Mouse (Mus musculus) olfactory bulb, adult 2 months (tissue): ENCODE results near the gene Sim1. TPM values are rescaled to one million over a fixed set of nuclear protein-coding genes. Genes with fewer than 3 reads are reported as not detected.

Source experiments
- H3K27ac ChIP-seq: fragments of 200-500 bp; 2 replicates; pipeline ENCODE4 v1.5.1; 2012; ENCODE audit warnings: low read depth, low read length; ENCODE audit not compliant: insufficient read depth
- H3K4me1 ChIP-seq: fragments of 200-500 bp; 2 replicates; pipeline ENCODE4 v1.6.1; 2012; ENCODE audit warnings: low read length; ENCODE audit not compliant: control insufficient read depth, insufficient read depth
- H3K4me3 ChIP-seq: fragments of 200-500 bp; 2 replicates; pipeline ENCODE4 v1.5.1; 2012; ENCODE audit warnings: mild to moderate bottlenecking, low read depth, low read length, moderate library complexity; ENCODE audit not compliant: insufficient read depth
- CTCF ChIP-seq: fragments of 200-500 bp; IDR thresholded peaks from 2 replicates; pipeline ENCODE4 v1.5.1; 2012; ENCODE audit warnings: low read depth, mild to moderate bottlenecking, low read length, moderate library complexity; ENCODE audit not compliant: insufficient read depth
- POLR2A ChIP-seq: fragments of 200-500 bp; IDR thresholded peaks from 2 replicates; pipeline ENCODE4 v1.6.1; 2012; ENCODE audit warnings: mild to moderate bottlenecking, low read depth, low read length, moderate library complexity; ENCODE audit not compliant: insufficient read depth
- WGBS: fragments of 180-500 bp; shearing (Covaris S2); methylation state at CpG from one replicate; pipeline ENCODE4 v1.1.7; 2018; 5-methylcytosine and 5-hydroxymethylcytosine counted together
- polyA plus RNA-seq: library from polyadenylated mRNA; stranded (reverse); fragments of >200 nt; gene quantifications from 2 replicates; pipeline ENCODE4 v1.2.4, GENCODE M21; 2012; ENCODE audit warnings: low replicate concordance; ENCODE audit not compliant: missing spikeins, insufficient read depth, insufficient read length

The Sim1 gene
- polyA plus RNA-seq, 1 experiment, result not detected

- no peak overlapping the region for H3K4me3 ChIP-seq
- no peak for TF ChIP-seq POLR2A
- H3K27ac ChIP-seq, result no peak overlapping the region
- WGBS, result 7% methylated on average over 16 of the region's 16 CpGs
- H3K4me1 ChIP-seq, result no peaks in the 10 kb centered on the region
These were observed 15.8 kb downstream of the Sim1 start for GRCm38 (mm10) chr10:50910400-50910799.

- Histone ChIP-seq H3K4me3 (no peak overlapping the region), H3K27ac (no peak overlapping the region), H3K4me1 (no peaks in the 10 kb centered on the region)
- no peak for TF ChIP-seq POLR2A
- no peak for TF ChIP-seq CTCF
- WGBS, result 5% methylated on average over 12 of the region's 12 CpGs
These were observed 16.4 kb downstream of the Sim1 start for GRCm38 (mm10) chr10:50910861-50911410.

DNA sequence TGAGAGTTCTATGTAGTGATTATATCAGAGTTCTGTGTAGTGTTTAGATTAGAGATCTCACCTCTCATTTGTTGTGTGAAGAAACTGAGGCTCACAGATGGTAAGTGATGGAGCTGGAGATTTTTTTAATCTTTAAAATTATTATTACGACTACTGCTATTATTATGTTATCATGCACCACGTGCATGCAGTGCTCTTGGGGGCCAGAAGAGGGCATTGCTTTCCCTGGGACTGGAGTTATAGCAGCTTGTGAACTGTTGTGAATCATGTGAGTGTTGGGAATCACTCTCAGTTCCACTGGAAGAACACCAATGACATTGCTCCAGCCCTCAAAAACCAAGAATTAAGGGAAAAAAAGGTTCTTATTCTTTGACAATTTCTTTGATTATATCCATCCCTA is 21.1 kb downstream of the Sim1 start:
- no peak overlapping the region for H3K27ac ChIP-seq
- no peak overlapping the region for H3K4me3 ChIP-seq
- H3K4me1 ChIP-seq, result no peaks in the 10 kb centered on the region
- whole genome bisulfite sequencing, result 55% methylated on average over 2 of the region's 2 CpGs
- TF ChIP-seq POLR2A, result no peak
- TF ChIP-seq CTCF, result no peak

GRCm38 (mm10) chr10:50929281-50929680 is 34.7 kb downstream of the Sim1 start:
- Histone ChIP-seq H3K4me1 (no peaks in the 10 kb centered on the region), H3K27ac (no peak overlapping the region), H3K4me3 (no peak overlapping the region)
- TF ChIP-seq POLR2A, result no peak
- no peak for TF ChIP-seq CTCF
- 46% methylated on average over 5 of the region's 5 CpGs for WGBS

- Histone ChIP-seq H3K4me1 (no peaks in the 10 kb centered on the region), H3K4me3 (no peak overlapping the region), H3K27ac (no peak overlapping the region)
- no peak for TF ChIP-seq CTCF
- no peak for TF ChIP-seq POLR2A
These were observed 41.1 kb downstream of the Sim1 start for GRCm38 (mm10) chr10:50935673-50936072.

GRCm38 (mm10) chr10:50973625-50974024 is 79.1 kb downstream of the Sim1 start:
- no peak overlapping the region for H3K27ac ChIP-seq
- WGBS, result 72% methylated on average over 1 of the region's 1 CpGs
- TF ChIP-seq POLR2A (no peak), CTCF (no peak)

GRCm38 (mm10) chr10:50981849-50982248 is 87.3 kb downstream of the Sim1 start:
- H3K4me1 ChIP-seq, result no peaks in the 10 kb centered on the region
- no peak overlapping the region for H3K27ac ChIP-seq
- no peak for TF ChIP-seq CTCF
- TF ChIP-seq POLR2A, result no peak
- H3K4me3 ChIP-seq, result no peak overlapping the region
- 94% methylated on average over 3 of the region's 3 CpGs for WGBS

More at GRCm38 (mm10) chr10:50973625-50974024, 79.1 kb downstream of the Sim1 start:
- Histone ChIP-seq H3K4me3 (no peak overlapping the region), H3K4me1 (no peaks in the 10 kb centered on the region)

DNA sequence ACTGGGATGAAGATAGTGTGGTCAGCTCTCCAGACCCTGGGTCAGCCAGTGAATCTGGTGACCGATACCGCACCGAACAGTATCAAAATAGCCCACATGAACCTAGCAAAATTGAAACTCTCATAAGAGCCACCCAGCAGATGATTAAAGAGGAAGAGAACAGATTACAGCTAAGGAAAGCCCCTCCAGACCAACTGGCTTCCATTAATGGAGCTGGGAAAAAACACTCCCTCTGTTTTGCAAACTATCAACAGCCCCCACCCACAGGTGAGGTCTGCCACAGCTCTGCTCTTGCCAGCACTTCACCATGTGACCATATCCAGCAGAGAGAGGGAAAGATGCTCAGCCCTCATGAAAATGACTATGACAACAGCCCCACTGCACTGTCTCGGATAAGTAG is 89.1 kb downstream of the Sim1 start:
- Histone ChIP-seq H3K27ac (no peak overlapping the region), H3K4me1 (no peaks in the 10 kb centered on the region), H3K4me3 (no peak overlapping the region)
- WGBS, result 96% methylated on average over 4 of the region's 4 CpGs
- TF ChIP-seq CTCF, result no peak
- no peak for TF ChIP-seq POLR2A

GRCm38 (mm10) chr10:51007798-51008197 is 113.2 kb downstream of the Sim1 start:
- WGBS, result 33% methylated on average over 3 of the region's 3 CpGs
- Histone ChIP-seq H3K27ac (no peak overlapping the region), H3K4me1 (no peaks in the 10 kb centered on the region), H3K4me3 (no peak overlapping the region)
- TF ChIP-seq POLR2A (no peak), CTCF (no peak)

DNA sequence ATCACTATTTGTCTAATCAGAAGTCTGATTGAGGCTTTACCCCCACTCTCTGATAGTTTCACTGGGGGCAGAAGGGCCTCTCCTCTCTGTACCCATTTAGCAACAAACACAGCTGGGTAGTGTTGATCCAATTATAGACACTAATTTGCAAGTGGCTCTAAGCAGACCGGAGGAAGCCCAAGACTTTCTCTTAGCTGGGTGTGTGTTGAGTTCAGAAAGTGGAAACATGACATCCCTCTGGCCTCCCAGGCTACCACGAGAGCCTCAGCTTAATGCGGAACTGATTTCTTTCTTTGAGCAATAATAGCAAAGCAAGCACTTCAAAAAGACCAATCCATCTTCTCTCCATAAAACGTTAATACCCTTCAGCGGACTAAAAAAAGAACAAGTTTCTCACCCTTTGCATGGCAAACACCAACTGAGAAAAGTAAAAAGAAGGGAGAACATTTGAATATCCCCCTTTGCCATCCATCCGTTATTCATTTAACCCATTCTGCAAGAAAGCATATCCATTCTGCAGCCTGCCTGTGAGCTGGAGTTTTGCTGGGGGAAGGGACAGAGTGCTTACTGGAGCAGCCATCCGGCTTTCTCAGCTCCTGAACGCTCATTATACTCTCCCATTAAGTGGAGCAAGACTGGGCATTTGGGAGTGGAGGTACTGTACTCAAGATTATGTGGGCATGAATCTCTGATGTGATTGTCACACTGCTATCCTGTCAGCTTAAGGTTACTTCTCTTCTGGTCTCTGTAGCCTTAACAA is 117.0 kb downstream of the Sim1 start:
- Histone ChIP-seq H3K27ac (no peak overlapping the region), H3K4me1 (no peaks in the 10 kb centered on the region), H3K4me3 (no peak overlapping the region)
- no peak for TF ChIP-seq POLR2A
- 12% methylated on average over 8 of the region's 8 CpGs for WGBS
